Mouse (Mus musculus): ENCODE data around the gene Bfsp1.

Gene Bfsp1

DNA sequence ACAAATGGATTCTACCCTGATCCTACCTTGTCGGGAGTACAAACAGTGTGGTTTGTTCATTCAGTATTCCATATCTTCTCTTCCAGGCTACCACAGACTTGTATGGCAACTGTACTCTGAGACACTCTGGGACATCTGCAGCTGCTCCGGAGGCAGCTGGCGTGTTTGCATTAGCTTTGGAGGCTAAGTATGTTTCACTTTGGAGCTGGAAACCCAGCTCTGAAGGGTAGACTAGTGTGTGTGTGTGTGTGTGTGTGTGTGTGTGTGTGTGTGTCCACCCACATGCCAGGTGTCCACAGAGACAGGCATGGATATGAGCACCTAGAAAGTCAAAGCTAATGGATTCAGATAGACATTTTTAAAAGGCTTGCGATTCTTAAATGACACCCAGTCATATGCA is 67.1 kb downstream of the Bfsp1 start:
- DNase-seq = no peak

DNA sequence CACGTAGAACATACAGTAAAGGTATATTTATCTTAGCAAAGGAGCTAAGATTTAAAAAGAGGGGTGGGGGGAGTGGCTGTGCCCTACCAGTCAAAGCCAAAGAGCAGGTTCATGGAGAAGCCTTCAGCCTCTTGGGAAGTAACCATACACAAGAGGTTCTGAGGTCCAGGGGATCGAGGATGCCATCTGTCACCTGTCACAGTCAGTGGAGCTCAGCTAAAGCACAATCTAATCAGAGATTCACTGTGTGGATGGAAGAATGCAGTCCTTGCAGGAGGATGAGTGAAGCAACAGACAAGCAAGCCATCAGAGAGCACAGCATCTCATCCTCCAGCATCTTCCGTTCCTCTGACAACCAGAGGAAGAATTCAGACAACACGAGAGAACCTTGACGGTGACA is 73.1 kb downstream of the Bfsp1 start:
- DNase-seq = no peak

DNA sequence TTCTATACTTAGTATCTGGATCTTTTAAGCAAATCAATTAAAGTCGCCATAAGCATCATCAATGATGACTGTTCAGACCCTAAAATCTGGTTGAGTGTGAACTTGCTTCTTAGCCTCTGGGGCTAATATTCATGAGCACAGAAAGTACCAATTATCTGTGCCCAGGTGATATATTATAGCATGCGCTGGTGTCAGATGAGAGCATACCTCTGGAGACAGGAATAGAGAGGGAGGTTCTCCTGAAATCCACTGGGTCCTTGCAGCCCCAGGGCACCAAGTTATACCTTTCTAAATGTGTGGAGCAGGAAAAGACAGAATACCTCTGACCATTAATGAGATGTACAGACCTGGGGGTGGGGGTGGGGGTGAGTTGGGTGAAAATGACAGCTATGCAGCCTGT is 82.7 kb downstream of the Bfsp1 start:
- DNase-seq = no peak
